Mouse (Mus musculus): ENCODE results near the gene Hp.

The Hp gene

DNA sequence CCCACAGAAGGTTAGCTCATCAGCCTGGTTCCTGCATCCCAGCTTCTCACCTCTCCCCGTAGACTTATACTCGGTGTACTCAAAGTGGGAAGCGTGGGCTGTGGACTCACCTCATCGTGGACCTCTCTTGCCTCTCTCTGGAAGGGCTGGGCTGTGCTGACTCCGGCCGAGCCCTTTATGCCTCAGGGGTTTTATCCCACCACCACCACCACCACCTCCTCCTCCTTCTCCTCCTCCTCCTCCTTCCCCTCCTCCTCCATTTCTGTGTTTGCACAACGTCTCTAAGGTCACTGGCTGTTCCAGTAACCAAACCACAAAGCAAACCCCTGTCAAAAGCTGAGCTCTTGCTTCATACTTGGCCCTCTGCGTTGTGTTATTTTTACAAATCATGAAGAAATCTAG, at the start of gene Hp:
Gene Hp, minus strand, starts transcription at position 273 of the 402 bp plus-strand sequence.
- no peak for DNase-seq

DNA sequence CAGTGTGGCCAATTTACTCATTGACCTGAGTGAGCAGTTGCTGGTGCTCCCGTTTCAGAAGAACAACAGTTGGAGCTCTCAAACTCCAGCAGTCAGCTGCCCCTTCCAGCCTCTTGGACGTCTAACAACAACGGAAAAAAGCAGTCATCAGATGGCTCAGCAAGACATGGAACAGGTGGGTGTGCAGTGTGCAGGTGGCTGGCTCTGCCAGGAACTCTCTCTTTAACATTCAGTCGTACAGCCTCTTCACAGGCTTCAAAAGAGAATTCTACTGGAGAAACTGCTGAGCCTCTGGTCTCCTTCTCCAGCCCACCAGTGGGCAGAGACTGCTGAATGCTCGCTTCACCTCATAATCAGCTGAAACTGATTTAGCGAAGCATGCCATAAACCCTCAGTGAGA, 49.7 kb upstream of the Hp start:
- DNase-seq, result peak; percentile 35

DNA sequence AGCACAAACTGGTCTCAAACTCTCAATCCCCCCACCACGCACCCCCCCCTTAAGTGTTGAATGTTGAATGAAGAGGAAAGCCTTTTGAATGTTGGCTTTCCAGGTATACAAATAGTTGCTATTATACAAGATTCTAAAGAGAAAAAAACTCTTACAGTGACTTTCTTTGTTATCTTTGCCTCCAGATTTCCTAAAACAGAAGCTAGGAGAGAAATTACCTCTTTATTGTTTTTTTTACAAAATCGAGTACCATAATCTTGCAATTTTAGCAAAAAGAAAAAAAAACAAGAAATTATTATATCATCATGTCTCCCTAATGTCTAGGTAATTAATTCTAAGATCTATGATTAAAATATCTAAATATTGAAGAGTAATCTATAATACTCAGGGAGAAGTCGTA, 36.6 kb upstream of the Hp start:
- DNase-seq, result no peak

DNA sequence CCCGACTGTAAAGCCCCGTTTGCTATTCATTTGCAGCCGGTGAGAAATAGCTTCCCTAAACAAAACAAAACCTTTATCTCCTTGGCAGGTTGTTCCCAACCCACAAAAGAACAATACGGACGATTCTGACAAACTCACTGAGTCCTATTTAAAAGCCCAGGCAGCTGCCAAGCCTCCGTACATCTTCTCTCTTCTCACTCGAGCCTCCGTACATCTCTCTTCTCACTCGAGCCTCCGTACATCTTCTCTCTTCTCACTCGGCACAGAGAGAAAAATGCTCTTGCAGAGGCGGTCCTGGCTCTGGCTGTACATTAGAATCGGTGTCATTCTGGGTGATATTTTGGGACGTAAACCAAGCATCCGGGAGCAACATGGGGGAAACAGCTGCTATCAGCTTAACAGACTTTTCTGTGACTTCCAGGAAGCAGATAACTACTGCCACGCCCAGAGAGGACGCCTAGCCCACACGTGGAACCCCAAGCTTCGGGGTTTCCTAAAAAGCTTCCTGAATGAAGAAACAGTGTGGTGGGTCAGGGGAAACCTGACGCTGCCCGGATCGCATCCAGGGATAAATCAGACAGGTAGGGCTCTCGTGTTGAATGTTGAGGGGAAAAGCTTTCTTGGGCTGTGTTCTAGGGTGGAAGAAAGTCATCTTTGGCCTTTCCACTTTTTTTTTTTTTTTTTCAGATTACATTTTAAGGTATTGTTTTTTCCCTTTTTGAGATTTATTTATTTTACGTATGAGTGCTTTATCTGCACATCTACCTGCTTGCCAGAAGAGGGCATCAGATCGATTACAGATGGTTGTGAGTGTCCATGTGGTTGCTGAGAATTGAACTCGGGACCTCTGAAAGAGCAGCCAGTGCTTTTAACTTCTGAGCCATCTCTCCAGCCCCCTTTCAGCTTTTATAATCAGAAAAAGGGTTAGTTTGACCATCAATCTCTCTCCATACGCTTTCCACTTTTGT, 35.6 kb upstream of the Hp start, which contains the start of gene Pkd1l3:
Gene Pkd1l3, plus strand, starts transcription at position 275 of the 968 bp plus-strand sequence.
- peak; percentile 13 for DNase-seq

DNA sequence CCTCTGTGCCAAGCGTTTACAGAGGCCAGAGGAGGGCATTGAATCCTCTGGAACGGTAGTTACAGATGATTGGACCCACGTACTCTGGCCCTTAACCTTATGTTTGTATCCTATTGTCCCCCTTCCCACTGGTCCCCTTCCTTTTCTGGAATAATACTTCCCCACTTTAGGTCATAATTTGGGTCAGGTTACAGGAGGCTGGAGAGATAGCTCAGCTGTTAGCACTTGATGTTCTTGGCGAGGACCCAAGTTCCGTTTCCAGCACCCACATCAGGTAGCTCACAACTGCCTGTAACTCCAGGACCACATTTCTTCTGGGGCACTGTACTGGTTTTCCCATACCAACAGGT, 30.2 kb upstream of the Hp start:
- DNase-seq, result peak; percentile 28

DNA sequence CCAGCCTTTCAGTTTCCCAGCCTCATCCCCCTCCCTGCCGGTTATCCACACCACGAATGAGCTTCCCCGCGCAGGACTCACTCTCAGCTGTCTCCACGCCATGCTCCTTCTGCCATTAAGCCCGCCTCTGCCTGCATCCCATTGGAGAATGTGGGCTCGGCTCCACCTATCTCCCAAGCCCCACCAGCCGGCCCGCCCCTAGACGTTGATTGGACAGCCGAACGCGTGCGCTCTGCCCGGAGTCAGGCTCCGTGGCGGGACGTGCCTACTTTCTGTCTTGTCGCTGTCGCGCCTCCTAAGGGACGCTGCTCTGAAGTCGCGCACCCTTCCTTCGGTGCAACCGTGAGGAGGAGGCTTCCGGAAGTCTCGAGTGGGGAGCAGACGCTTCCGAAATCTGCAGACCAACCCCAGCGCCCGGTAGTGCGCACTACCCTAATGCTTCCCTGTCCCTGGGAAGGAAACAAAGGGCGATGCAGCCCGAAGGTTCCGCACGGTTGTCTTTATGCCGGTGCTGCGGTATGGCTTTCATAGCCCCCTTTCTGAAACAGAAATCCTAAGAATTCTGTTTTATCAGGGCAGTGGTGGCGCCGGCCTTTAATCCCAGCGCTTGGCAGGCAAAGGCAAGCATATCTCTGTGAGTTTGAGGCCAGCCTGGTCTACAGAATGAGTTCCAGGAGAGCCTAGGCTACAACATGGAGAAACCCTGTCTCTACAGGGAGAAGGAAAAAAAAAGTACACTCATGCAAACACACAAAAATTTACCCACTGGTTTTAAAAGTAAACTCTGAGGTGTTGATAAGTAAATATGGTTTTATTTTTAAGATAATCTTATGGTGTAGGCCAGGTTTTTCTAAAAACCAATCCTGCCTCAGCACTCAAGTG, 29.5 kb upstream of the Hp start, which contains the start of gene Dhodh:
Gene Dhodh, minus strand, starts transcription at position 403 of the 882 bp plus-strand sequence.
- peak; percentile 98 for DNase-seq

DNA sequence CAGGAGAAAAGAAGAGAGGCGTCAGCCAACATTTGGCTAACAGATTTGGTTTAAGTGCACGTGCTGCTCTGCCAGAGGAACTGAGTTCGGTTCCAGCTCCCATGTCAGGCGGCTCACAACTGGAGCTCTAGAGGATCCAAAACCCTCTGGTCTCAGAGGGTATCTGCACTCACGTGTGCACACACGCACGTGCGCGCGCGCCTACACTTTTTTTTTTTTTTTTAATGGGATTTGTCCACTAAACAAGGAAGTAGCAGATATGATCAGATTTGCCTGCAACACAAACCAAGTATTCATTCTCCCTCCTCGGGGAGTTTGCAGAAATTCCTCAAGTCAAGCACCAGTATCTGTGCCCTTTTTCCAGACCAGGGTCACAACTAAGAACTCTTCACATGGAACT, 28.7 kb upstream of the Hp start:
- no peak for DNase-seq

DNA sequence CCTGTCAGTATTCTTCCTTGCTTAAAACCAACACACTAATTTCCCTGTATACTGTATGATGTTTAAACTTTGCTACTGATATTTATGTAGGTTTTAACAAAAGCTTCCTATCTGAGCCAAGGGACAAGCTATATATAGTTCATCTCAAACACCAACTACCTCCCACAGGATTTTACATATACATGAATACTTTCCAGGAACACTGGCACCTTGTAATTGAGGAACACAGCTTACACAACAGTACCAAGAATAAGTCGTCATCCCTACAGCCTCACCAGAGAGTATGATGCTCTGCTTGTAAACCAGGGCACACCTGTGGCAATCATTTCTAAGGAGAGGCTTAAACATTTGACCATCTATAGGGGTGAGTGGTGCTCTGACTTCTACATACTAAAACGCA, 27.8 kb upstream of the Hp start:
- no peak for DNase-seq

DNA sequence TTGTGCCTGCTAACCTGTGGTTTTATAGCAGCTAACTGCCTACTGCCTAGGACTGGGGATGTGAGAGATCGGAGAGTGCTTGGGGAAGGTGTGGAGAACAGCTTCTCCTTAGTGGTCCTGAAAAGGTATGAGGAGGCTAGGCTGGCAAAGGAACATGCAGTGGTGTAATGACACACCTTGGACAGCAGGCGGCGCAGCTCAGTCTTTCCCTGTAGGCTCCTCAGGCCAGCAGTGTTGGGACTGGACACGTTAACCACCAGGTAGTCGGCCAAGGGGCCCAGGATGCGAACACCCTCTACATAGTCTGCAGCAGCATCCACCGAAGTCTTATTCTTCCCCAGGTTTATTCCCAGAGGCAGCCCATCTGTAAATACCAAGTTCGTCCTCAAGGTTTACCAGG, 16.9 kb upstream of the Hp start:
- no peak for DNase-seq

DNA sequence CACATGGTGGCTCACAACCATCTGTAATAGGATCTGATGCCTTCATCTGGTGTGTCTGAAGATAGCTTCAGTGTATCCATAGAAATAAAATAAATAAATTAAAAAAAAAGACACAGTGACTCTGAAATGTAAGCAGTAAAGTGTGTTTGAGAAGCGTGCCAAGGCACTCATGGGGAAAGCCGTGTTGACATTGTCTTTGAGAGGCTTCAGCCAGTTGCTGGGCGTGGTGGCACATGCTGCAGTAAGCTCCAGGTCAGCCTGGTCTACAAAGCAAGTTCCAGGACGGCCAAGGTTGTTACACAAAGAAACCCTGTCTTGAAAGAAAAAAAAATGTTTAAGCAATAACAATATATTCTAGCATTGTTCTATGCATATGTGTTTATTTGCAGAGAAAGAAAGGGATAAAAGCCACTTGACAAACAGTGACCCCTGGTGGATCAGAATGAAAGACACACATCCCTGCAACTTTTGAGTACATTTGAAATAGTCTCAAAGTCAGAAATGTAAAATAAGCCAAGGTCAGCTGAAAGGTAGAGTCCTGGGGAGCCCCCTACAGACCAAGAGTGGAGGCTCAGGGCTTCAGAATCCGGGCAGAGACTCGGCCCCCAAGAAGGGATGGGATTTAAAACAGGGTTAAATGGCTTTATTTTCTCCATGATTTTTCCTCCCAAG, 14.3 kb upstream of the Hp start:
- no peak for DNase-seq

DNA sequence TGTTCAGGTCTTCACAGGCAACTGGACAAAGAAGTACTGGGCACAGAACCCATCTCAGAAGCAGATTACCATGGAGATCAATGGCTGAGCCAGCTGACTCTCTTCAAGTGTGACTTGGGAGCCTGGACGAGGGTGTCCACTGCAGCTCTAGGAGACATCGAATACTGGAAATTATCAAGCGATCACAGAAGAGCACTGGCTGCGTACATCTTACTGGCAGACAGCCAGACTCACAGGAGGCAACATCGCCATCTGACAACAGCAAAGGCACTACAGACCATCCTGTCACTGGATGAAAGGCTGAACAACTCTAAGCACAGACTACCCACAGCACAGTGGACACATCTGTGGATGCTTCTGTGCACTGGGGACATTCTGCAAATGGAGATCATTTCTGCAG, 13.2 kb upstream of the Hp start:
- no peak for DNase-seq

DNA sequence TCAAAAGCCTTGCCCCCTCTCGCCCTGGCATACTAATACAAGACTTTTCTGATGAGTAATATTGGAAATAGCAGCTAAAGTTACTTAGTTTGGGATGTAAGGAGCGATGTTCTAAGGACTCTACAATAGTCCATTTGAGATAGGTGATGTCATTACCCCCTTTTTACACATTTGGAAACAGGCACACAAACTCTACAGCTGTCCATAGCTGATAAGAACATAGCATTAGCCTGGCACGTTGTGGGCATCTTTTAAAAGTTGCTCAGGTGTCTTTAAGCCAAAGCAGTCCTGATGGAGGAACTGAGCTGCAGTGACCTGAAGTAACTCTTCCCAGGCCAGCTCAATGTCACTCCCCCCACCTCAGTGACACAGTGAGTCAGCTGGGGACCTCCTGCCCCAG, 12.4 kb upstream of the Hp start:
- DNase-seq, result no peak

DNA sequence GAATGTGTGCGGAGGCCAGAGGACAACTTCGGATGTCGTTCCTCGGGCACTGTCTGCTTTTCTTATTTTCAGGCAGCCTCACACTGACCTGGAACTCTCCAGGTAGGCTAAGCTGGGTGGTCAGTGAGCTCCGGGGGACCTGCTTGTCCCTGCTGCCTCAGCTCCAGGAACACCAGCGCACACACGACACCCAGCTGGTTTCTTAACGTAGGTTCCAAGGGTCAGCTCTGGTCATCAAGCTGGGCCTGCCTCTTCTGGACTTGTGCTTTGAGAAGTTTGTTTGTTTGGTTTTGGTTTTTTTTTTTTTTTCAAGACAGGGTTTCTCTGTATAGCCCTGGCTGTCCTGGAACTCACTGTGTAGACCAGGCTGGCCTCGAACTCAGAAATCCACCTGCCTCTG, 11.9 kb upstream of the Hp start:
- no peak for DNase-seq

DNA sequence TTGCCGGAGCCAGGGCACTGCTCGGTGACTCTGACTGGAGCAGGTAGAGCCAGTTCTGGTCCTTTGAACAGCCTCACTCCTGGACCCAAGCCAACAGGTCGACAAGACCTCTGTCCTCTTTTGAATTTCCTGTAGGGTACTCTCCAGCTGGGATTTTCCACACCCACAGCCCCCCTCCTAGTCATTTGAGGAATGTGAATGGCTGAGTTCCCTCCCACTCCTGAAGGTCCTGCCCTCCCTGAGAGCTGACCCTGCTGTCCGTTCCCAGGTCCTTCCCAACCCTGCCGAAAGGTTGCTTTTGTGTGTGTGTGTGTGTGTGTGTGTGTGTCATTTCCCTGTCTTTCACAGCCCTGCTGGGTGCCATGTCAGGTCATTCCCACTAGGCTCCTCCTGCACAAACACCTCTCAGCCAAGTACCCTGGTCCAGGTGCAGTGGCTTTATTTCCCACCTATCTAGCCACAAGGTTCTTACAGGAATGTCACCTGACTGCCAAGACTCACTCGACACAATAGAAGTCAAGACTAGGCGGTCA, 8.1 kb upstream of the Hp start:
- no peak for DNase-seq

DNA sequence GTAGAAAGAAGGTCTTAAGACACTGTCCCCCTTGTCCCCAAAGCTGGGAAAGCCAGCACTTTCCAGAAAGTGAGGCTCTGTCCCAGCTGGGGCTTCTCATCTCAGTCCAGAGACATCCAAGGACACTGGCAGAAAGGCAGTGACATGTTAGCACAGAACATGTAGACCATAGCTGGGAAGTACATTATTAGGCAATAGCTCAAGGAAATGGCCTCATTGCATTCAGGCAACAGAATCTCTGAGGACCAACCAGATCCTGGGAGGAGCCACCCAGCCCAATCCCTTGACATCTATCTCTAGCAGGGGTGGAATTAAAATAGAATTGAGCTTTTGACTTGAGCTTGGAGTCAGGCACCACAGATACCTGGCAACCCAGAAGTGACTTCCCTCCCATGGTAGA, 6.7 kb upstream of the Hp start:
- no peak for DNase-seq

DNA sequence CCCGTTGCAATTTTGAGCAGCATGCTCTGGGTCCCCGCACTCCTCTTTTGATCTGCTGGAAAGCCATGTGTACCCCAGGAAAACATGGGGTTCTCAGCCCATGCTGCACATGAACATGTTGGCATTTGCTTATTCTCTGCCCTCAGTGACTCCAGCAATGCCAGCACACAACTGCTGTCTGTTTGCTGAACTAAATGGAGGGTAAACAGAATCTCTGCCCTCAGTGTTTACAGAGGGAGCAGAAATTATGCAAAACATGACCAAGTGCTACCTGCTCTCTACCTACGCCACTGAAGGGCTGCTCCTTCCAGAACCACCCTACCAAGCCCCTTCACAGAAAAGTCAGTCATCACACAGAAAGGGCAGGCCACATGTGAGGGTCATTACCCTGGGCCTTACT, 5.9 kb upstream of the Hp start:
- DNase-seq, result no peak

DNA sequence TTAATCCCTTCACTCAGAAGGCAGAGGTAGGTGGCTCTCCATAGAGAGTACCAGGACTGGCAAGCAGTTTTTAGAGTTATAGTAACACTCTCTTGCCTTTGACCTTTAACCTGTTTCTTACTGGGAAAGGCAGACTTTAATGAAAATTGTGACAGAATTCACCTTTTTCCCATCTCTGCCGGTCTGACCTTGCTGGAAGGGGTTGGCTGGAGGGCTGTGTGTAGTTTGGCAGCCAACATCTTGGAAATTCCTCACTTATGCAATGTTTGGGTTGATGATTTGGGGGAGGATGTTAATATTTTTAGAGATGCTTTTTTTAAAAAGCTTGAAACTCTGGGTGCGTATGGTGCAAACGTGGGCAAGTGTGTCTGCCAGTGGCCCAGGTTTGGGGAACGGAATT, 5.3 kb upstream of the Hp start:
- no peak for DNase-seq

DNA sequence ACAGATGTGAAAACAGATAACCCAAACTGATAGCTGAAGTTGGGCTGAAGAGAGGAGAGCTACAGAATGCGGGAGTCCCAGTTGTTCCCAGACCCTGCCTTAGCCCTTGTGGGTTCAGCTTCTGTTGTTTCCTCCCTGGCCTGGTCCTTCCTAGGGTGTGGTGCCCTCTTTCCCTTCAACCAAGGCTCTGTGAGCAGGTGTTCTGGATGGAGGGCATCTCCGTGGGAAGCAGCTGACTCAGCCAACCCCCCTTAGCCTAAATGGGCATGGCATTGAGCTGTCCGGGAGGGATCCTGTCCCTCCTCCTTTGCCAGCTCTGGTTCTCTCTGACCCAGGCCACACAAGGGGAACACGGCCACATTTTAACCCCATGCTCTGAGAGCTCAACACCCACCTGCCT, 2.7 kb downstream of the Hp start:
- DNase-seq, result no peak

DNA sequence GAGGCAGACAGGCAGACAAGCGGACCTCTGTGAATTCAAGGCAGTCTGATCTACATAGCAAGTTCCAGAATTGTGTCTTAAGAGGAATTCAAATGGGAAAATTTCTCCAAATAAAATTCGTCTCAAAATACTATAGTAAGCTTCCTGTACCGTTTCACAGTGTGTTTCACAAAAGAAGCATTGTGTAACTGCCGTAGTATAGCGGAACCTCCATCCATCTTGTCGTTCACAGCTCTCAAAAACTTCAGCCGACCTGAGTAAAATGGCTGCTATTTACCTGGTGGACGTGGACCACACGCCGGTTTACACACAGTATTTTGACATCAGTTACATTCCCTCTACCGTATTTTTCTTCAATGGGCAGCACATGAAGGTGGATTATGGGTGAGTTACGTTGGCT, 7.8 kb downstream of the Hp start:
- no peak for DNase-seq

DNA sequence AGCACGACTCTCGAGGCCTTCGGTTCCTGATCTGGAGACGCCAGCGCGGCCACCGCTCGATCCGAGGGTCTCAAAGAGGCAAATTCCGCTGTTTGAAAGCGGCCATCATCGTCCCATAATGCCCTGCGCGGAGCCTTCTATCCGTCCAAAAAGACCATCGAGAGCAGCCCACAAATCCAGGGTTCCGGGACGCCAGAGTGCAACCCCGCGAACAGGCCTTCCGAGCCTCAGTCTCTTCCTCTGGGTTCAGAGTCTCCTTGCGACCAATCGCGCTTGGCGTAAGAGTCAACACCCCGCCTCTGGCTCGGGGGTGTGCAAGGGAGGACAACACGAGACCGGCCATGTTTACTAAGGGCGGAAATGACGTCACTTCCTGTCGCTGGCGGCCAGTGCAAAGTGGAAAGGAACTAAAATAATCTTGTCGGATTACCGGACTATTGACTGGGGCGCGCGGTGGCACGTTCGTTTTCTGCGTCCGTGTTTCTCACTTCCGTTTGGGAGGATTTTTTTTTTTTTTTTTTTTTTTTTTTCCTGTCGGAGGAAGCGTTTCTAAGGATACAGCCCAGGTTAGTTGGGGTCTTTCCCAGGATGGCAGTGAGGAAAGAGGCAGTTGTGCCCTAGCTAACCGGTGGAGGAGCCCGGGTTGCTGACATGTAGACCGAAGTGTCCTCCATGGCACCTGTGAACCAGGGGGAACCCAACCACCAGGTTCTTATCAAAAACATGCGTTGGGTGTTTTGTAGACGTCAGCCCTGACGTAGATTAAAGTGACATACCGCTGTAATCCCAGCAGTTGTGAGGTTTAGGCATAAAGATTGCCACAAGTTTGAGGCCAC, 13.3 kb downstream of the Hp start, which contains the start of the genes Dhx38 and Txnl4b:
Gene Dhx38, minus strand, starts transcription at position 364 of the 836 bp plus-strand sequence.
Gene Txnl4b, plus strand, starts transcription at position 395 of the 836 bp plus-strand sequence.
- peak; percentile 99 for DNase-seq

DNA sequence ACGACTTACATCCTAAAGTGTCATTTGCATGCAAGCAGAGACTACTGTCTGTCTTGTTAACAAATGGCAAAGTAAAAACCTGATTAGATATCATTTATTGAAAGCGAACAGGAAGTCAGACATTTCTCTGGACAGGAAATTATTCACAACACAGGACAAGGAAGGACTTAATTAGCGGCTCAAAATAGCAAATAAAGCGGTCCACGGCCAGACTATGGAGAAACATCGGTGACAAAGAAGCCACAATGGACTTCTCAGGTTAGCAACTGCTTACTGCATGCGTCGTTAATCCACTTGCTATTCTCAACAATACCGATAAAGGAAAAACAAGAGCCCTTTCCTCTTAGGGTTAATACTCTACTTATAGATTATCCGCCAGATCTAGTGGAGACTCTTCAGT, 14.2 kb downstream of the Hp start:
- no peak for DNase-seq

DNA sequence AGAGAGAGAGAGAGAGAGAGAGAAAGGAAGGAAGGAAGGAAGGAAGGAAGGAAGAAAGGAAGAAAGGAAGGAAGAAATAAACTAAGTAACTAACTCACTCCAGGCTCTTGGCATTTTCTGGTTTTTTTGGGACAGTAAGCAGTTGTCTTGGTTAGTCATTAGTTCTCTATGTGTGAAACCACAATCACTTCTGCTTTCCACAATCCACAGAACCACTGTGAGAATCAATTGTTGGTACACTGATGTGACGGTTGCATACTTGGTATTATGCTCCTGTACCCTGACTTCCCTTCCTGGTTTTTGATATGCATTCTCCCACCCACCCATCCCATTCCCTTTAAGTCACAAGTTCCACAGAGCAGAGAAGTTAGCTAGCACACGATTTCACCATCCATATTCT, 15.1 kb downstream of the Hp start:
- DNase-seq, result no peak

All from layer of hippocampus, adult 9-11 months (tissue).